ENCODE assay signal across 8 mouse cellular contexts in genomic region chr2:34371441-34372304, GRCm38 (mm10). TPM values are rescaled to one million over a fixed set of nuclear protein-coding genes. Genes with fewer than 3 reads are reported as not detected.
DNase-seq lines count a peak whose midpoint lies in the region; ATAC-seq and TF ChIP-seq lines count a peak whose summit lies in the region.

No protein-coding gene starts in this region.

- under 1% methylated on average over 76 of the region's 118 CpGs for WGBS in heart, embryonic 11.5 days (ENCODE audit: insufficient replicate concordance)
- WGBS in kidney, embryonic 14.5 days, result under 1% methylated on average over 77 of the region's 118 CpGs
- WGBS in lung, embryonic 14.5 days, result under 1% methylated on average over 102 of the region's 118 CpGs
- 4% methylated on average over 101 of the region's 118 CpGs for WGBS in olfactory bulb, adult 2 months

- H3K4me2 ChIP-seq in heart, embryonic 11.5 days, result peak overlapping the region; percentile 94
- peak overlapping the region; percentile 93 for H3K4me2 ChIP-seq in kidney, embryonic 14.5 days (replicated peaks; ENCODE audit: low read depth, low read length)
- peak overlapping the region; percentile 77 for H3K4me2 ChIP-seq in lung, embryonic 14.5 days

- H3K27me3 ChIP-seq in heart, embryonic 11.5 days (ENCODE audit: control insufficient read depth, insufficient read depth, low read length), result no peaks in the 10 kb centered on the region
- no peaks in the 10 kb centered on the region for H3K27me3 ChIP-seq in kidney, embryonic 14.5 days (ENCODE audit: control insufficient read depth, insufficient read depth, low read length)
- H3K27me3 ChIP-seq in lung, embryonic 14.5 days (ENCODE audit: insufficient read depth, low read length), result 0 out of 2 replicates have a peak, but pooled peaks cover 2% of the 10 kb centered on the region

- H3K4me1 ChIP-seq in cortical plate, adult 2 months (ENCODE audit: control insufficient read depth, insufficient read depth, low read length), result no peaks in the 10 kb centered on the region
- H3K4me1 ChIP-seq in heart, embryonic 11.5 days (ENCODE audit: control insufficient read depth, insufficient read depth, low read length), result peaks cover 5% of the 10 kb centered on the region; the same call in 1 of the 2 replicates
- peaks cover 5% of the 10 kb centered on the region for H3K4me1 ChIP-seq in kidney, embryonic 14.5 days (ENCODE audit: control insufficient read depth, insufficient read depth, low read length)
- 0 out of 2 replicates have a peak, but pooled peaks cover 5% of the 10 kb centered on the region for H3K4me1 ChIP-seq in lung, embryonic 14.5 days (ENCODE audit: insufficient read depth)
- H3K4me1 ChIP-seq in olfactory bulb, adult 2 months (ENCODE audit: control insufficient read depth, insufficient read depth, low read length), result peaks cover 8% of the 10 kb centered on the region

- no peak for TF ChIP-seq CTCF in cortical plate, adult 2 months (IDR thresholded peaks at IDR 0.05; ENCODE audit: extremely low read depth, insufficient read depth, low read length)
- no peak for TF ChIP-seq CTCF in lung, embryonic 14.5 days (IDR thresholded peaks at IDR 0.05; ENCODE audit: low read depth)
- TF ChIP-seq CTCF in olfactory bulb, adult 2 months (IDR thresholded peaks at IDR 0.05; ENCODE audit: insufficient read depth, low read depth, low read length), result no peak

- peak overlapping the region; percentile 96 for H3K9ac ChIP-seq in heart, embryonic 11.5 days (ENCODE audit: low read depth, low read length)
- peak overlapping the region; percentile 98 for H3K9ac ChIP-seq in kidney, embryonic 14.5 days (ENCODE audit: low read depth, low read length)
- H3K9ac ChIP-seq in lung, embryonic 14.5 days, result peak overlapping the region; percentile 95

- no peaks in the 10 kb centered on the region for H3K9me3 ChIP-seq in heart, embryonic 11.5 days (replicated peaks; ENCODE audit: control insufficient read depth, low read length)
- H3K9me3 ChIP-seq in kidney, embryonic 14.5 days (ENCODE audit: control insufficient read depth, low read length), result no peaks in the 10 kb centered on the region
- H3K9me3 ChIP-seq in lung, embryonic 14.5 days (ENCODE audit: low read depth, low read length), result no peaks in the 10 kb centered on the region

- peak; percentile 34 to 54 for DNase-seq in B cell, adult 2 months
- peak; percentile 47 for DNase-seq in adipocyte (ENCODE audit: low spot score)
- DNase-seq in lung, embryonic 14.5 days, result peak; percentile 78
- peak; percentile 59 for DNase-seq in thymus, postnatal 0 days (ENCODE audit: low spot score)

- H3K27ac ChIP-seq in cortical plate, adult 2 months (ENCODE audit: insufficient read depth, low read length), result no peak overlapping the region
- peak overlapping the region; percentile 99 for H3K27ac ChIP-seq in heart, embryonic 11.5 days (ENCODE audit: low read depth, low read length)
- peak overlapping the region; percentile 97 for H3K27ac ChIP-seq in kidney, embryonic 14.5 days (ENCODE audit: low read depth, low read length)
- H3K27ac ChIP-seq in lung, embryonic 14.5 days (ENCODE audit: low read depth), result peak overlapping the region; percentile 99
- H3K27ac ChIP-seq in olfactory bulb, adult 2 months (ENCODE audit: insufficient read depth, low read depth, low read length), result peak overlapping the region; percentile 99

- ATAC-seq in heart, embryonic 11.5 days (replicated peaks; ENCODE audit: insufficient number of reproducible peaks, low FRiP score, low TSS enrichment), result peak; percentile 50
- peak; percentile 25 for ATAC-seq in kidney, embryonic 14.5 days (ENCODE audit: low FRiP score, low TSS enrichment)
- peak; percentile 16 for ATAC-seq in lung, embryonic 14.5 days (ENCODE audit: insufficient read depth)

- H3K4me3 ChIP-seq in cortical plate, adult 2 months (ENCODE audit: insufficient read depth, low read length), result peak overlapping the region; percentile 48
- peak overlapping the region; percentile 93 for H3K4me3 ChIP-seq in heart, embryonic 11.5 days (ENCODE audit: low read depth, low read length)
- peak overlapping the region; percentile 89 for H3K4me3 ChIP-seq in kidney, embryonic 14.5 days (ENCODE audit: low read length)
- H3K4me3 ChIP-seq in lung, embryonic 14.5 days (ENCODE audit: low read depth, low read length), result peak overlapping the region; percentile 95
- H3K4me3 ChIP-seq in olfactory bulb, adult 2 months (ENCODE audit: insufficient read depth, low read depth, low read length), result peak overlapping the region; percentile 98

- no peak for TF ChIP-seq POLR2A in cortical plate, adult 2 months (IDR thresholded peaks at IDR 0.05; ENCODE audit: extremely low read depth, insufficient read depth, low read length)
- peak; percentile 18; the same call in 1 of the 2 replicates for TF ChIP-seq POLR2A in olfactory bulb, adult 2 months (IDR thresholded peaks at IDR 0.05; ENCODE audit: insufficient read depth, low read depth, low read length)

- H3K36me3 ChIP-seq in heart, embryonic 11.5 days (ENCODE audit: control insufficient read depth, insufficient read depth, low read length), result no peaks in the 10 kb centered on the region
- H3K36me3 ChIP-seq in kidney, embryonic 14.5 days (ENCODE audit: control insufficient read depth, insufficient read depth, low read length), result no peaks in the 10 kb centered on the region
- H3K36me3 ChIP-seq in lung, embryonic 14.5 days (ENCODE audit: insufficient read depth), result no peaks in the 10 kb centered on the region

RNA-seq across cellular contexts. Expression of gene Pbx3, which starts 1.3 kb away (rescaled TPM):
- 7.7 and 12.2 TPM in 2 replicates for polyA plus RNA-seq in cortical plate, adult 2 months (2012; rRNA removed)
- polyA plus RNA-seq in heart, embryonic 11.5 days (2014; fragmentation: Nextera tagmentation; extraction: Ambion mirVana), result 29.1 and 30.6 TPM in 2 replicates
- polyA plus RNA-seq in kidney, embryonic 14.5 days (2014; fragmentation: Nextera tagmentation; extraction: Ambion mirVana), result 28.9 and 34.7 TPM in 2 replicates
- 37.5 and 38.4 TPM in 2 replicates for polyA plus RNA-seq in lung, embryonic 14.5 days (2014; fragmentation: Nextera tagmentation; extraction: Ambion mirVana)
- not detected in 2 replicates for polyA plus RNA-seq in olfactory bulb, adult 2 months (2012; ENCODE audit: insufficient read depth, insufficient read length, low replicate concordance, missing spikeins)
- 3.2 and 3.6 TPM in 2 replicates for polyA plus RNA-seq in thymus, postnatal 0 days (2015; fragmentation: Nextera tagmentation; extraction: Ambion mirVana)

RNA-seq across cellular contexts. Expression of gene Mapkap1, which starts 34.9 kb away (rescaled TPM):
- 52.4 and 53.0 TPM in 2 replicates for polyA plus RNA-seq in cortical plate, adult 2 months (2012; rRNA removed)
- polyA plus RNA-seq in heart, embryonic 11.5 days (2014; fragmentation: Nextera tagmentation; extraction: Ambion mirVana), result 61.7 and 70.3 TPM in 2 replicates
- 69.4 and 99.7 TPM in 2 replicates for polyA plus RNA-seq in kidney, embryonic 14.5 days (2014; fragmentation: Nextera tagmentation; extraction: Ambion mirVana)
- polyA plus RNA-seq in lung, embryonic 14.5 days (2014; fragmentation: Nextera tagmentation; extraction: Ambion mirVana), result 93.3 and 97.1 TPM in 2 replicates
- not detected in 2 replicates for polyA plus RNA-seq in olfactory bulb, adult 2 months (2012; ENCODE audit: insufficient read depth, insufficient read length, low replicate concordance, missing spikeins)
- polyA plus RNA-seq in thymus, postnatal 0 days (2015; fragmentation: Nextera tagmentation; extraction: Ambion mirVana), result 93.8 and 103 TPM in 2 replicates

Comparison
In these comparisons a context has a peak if more than half of its experiments do, and no peak if none do; other contexts are left out.
1. H3K4me3 ChIP-seq: peak in every context shown above with its lines; median percentile 98 in olfactory bulb, adult 2 months; 95 in lung, embryonic 14.5 days; 93 in heart, embryonic 11.5 days; 89 in kidney, embryonic 14.5 days; 48 in cortical plate, adult 2 months.
2. RNA of gene Mapkap1, which starts 34.9 kb away (polyA plus RNA-seq): 93.8 to 103 TPM in thymus, postnatal 0 days, 69.4 to 99.7 TPM in kidney, embryonic 14.5 days, 93.3 to 97.1 TPM in lung, embryonic 14.5 days, 61.7 to 70.3 TPM in heart, embryonic 11.5 days and 52.4 to 53.0 TPM in cortical plate, adult 2 months; not detected in olfactory bulb, adult 2 months; every median in the first group is over 10 times any median in the second.
3. Peak in every context shown above with its lines, with median percentiles within 50 percentile points of each other: DNase-seq, ATAC-seq, H3K4me2 ChIP-seq and H3K9ac ChIP-seq.